Mouse (Mus musculus) liver, embryonic 14.5 days (tissue): ENCODE data around the gene Creb1. TPM values are rescaled to one million over a fixed set of nuclear protein-coding genes. Genes with fewer than 3 reads are reported as not detected.

Experiments used
- ATAC-seq: fragments of 200-750 bp; cut with Nextera tagmentation; 2 replicates; pipeline ENCODE4 v1.8.0; 2017; ENCODE audit warnings: moderate number of reproducible peaks, mild to moderate bottlenecking, moderate library complexity; ENCODE audit not compliant: insufficient read depth
- DNase-seq, 3 experiments: peaks; one replicate each; pipeline ENCODE4 v3.0.0-alpha.2; 2012 to 2013; ENCODE audit warnings: low read depth in 3 of 3, low spot score in 3 of 3
- H3K27ac ChIP-seq: fragments of 300-500 bp; sonication (generic); 2 replicates; pipeline ENCODE4 v1.5.1; 2014; ENCODE audit warnings: moderate library complexity, mild to moderate bottlenecking, control low read depth, inconsistent platforms
- H3K27me3 ChIP-seq: fragments of 300-500 bp; sonication (generic); 2 replicates; pipeline ENCODE4 v1.6.1; 2014; ENCODE audit warnings: mild to moderate bottlenecking, low read length, moderate library complexity; ENCODE audit not compliant: control insufficient read depth, insufficient read depth
- H3K36me3 ChIP-seq: fragments of 300-500 bp; sonication (generic); replicated peaks from 2 replicates; pipeline ENCODE4 v1.6.1; 2014; ENCODE audit warnings: low read depth; ENCODE audit not compliant: control insufficient read depth, insufficient read depth
- H3K4me1 ChIP-seq, 2 experiments: fragments of 200-500 bp in 1 of 2; fragments of 300-500 bp in 1 of 2; sonication (generic) in 1 of 2; replicated peaks; 2 replicates each; pipeline ENCODE4 v1.6.1; 2012 to 2014; ENCODE audit warnings: antibody characterized with exemption in 1 of 2, inconsistent platforms in 1 of 2, low read length in 1 of 2; ENCODE audit not compliant: control insufficient read depth in 2 of 2, insufficient read depth in 2 of 2
- H3K4me2 ChIP-seq: fragments of 300-500 bp; sonication (generic); 2 replicates; pipeline ENCODE4 v1.6.1; 2014; ENCODE audit warnings: low read depth, mild to moderate bottlenecking, control low read depth, moderate library complexity
- H3K4me3 ChIP-seq, 2 experiments: fragments of 200-500 bp in 1 of 2; fragments of 300-500 bp in 1 of 2; sonication (generic) in 1 of 2; 2 replicates each; pipeline ENCODE4 v1.5.1; 2012 to 2014; ENCODE audit warnings: low read depth in 2 of 2, low read length in 2 of 2, mild to moderate bottlenecking in 2 of 2, control low read depth in 1 of 2, inconsistent platforms in 1 of 2, moderate library complexity in 1 of 2; ENCODE audit not compliant: insufficient read depth in 1 of 2
- H3K9ac ChIP-seq: fragments of 300-500 bp; sonication (generic); replicated peaks from 2 replicates; pipeline ENCODE4 v1.6.1; 2014; ENCODE audit warnings: mild to moderate bottlenecking, control low read depth, moderate library complexity
- H3K9me3 ChIP-seq: fragments of 300-500 bp; sonication (generic); 2 replicates; pipeline ENCODE4 v1.6.1; 2016; ENCODE audit warnings: low read length, mixed read lengths; ENCODE audit not compliant: control insufficient read depth
- CTCF ChIP-seq: IDR thresholded peaks from 2 replicates; pipeline ENCODE4 v1.5.1; 2016; ENCODE audit warnings: antibody characterized with exemption, low read depth, control low read depth
- EP300 ChIP-seq: IDR thresholded peaks from 2 replicates; pipeline ENCODE4 v1.6.1; 2016; ENCODE audit warnings: antibody characterized with exemption, low read depth
- WGBS: fragments of 180-500 bp; shearing (Covaris S2); extraction: QIAGEN DNeasy Blood & Tissue Kit; methylation state at CpG from one replicate; pipeline ENCODE4 v1.1.7; 2014; ENCODE audit not compliant: insufficient replicate concordance; 5-methylcytosine and 5-hydroxymethylcytosine counted together
- polyA plus RNA-seq, 2 experiments: library from polyadenylated mRNA; depleted of rRNA in 1 of 2; stranded (reverse) in 1 of 2; unstranded in 1 of 2; fragments of >200 nt; fragmentation: Nextera tagmentation in 1 of 2; extraction: Ambion mirVana in 1 of 2; gene quantifications; 2 replicates each; pipeline versions ENCODE4 v1.2.1 to v1.2.3; 2012 to 2014

Creb1 gene
- polyA plus RNA-seq, 2 experiments = 4.9 to 12.6 TPM

DNA sequence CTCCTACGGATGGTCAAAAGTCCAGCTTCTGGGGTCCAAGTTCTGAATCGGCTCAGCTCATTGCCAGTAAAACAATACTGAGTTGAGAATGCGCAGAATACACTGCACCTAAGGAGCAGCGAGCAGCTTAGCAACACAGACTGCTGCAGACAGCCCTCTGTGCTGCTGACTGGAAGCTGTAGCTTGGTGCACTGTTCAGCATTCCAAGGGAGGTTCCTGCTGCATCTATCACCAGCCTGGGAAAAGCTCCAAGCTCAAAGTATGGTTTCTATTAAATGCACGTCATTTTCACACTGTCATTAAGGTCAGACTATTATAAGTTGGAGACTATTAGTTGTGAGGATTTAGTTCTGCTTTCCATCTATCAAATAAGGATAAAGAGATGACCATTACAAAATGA, 88.7 kb downstream of the Creb1 start:
- no peak overlapping the region for H3K4me3 ChIP-seq
- peaks cover 3 to 7% of the 10 kb centered on the region in 2 experiments; a peak in 3 of 4 replicates for H3K4me1 ChIP-seq
- TF ChIP-seq EP300 = no peak
- no peak for TF ChIP-seq CTCF
- H3K9ac ChIP-seq = no peak overlapping the region
- H3K9me3 ChIP-seq = no peaks in the 10 kb centered on the region
- no peak overlapping the region for H3K27ac ChIP-seq
- no peaks in the 10 kb centered on the region for H3K27me3 ChIP-seq
- DNase-seq (no peak), ATAC-seq (no peak)
- H3K4me2 ChIP-seq = no peak overlapping the region
- no peaks in the 10 kb centered on the region for H3K36me3 ChIP-seq
- 78% methylated on average over 5 of the region's 5 CpGs for WGBS

DNA sequence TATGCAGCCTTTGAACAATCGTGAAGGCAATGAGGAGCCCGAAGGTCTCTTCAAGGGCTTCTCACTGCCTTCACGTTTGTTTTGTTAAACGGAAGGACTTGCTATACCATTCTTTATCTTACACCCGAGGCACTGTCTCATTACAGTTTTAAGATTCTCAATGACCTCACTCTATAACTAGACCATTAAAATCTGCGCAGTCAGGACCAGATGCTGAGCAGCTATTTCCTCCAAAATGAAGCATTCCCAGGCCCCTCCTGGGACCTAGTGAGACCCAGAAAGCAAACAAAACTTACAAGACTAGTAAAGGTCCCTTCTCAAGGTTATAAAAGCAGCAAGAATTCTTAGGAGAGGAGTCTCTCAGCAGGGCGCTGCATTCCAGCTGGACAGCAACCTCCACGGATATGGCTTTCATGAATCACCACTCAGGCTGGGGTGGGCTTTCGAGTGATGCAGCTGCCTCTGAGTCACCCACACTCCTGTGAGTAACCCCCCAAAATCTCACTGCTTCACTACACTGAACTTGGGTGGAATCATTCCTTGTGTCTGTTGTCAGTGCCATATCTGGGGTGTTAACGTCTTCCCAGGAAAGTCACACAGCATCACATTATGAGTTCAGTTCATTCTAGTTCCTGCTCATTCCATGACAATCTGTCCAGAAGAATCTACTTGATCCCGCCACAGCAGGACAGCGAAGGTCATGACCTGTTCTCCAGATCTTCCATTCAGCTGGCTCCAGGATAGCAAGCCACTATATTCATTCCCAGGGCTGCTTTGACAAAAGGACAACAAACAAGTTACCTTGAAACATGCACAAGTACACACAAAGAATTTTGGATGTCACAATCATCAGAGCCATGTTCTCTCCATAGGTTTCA, 91.4 kb downstream of the Creb1 start:
- Histone ChIP-seq H3K4me2 (no peak overlapping the region), H3K4me1 (no peaks in the 10 kb centered on the region), H3K9me3 (no peaks in the 10 kb centered on the region), H3K36me3 (no peaks in the 10 kb centered on the region), H3K27me3 (no peaks in the 10 kb centered on the region), H3K9ac (no peak overlapping the region), H3K27ac (no peak overlapping the region), H3K4me3 (no peak overlapping the region)
- DNase-seq = no peak
- ATAC-seq = no peak
- 63% methylated on average over 12 of the region's 12 CpGs for WGBS
- no peak for TF ChIP-seq EP300
- no peak for TF ChIP-seq CTCF

DNA sequence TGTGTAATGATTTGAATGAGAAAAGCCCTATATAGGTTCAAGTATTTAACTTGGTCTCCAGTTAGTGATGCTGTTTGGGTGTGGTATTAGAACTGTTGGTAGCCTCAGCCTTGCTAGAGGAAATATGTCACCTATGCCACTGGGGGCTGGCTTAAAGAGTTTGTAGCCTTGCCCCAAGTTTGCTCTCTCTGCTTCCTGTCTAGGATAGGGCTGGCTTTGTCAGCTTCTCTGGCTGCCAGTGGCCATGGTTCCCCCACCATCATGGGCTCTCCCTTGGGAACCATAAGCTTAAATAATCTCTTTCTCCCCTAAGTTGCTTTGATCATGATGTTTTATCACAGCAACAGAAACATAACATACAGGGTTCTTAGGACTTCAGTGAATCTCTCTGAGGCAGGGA, 92.8 kb downstream of the Creb1 start:
- DNase-seq = no peak
- no peaks in the 10 kb centered on the region for H3K36me3 ChIP-seq
- H3K4me1 ChIP-seq = no peaks in the 10 kb centered on the region
- H3K4me2 ChIP-seq = no peak overlapping the region
- H3K27me3 ChIP-seq = no peaks in the 10 kb centered on the region
- H3K4me3 ChIP-seq = no peak overlapping the region
- H3K9me3 ChIP-seq = no peaks in the 10 kb centered on the region
- no peak for TF ChIP-seq EP300
- no peak for TF ChIP-seq CTCF
- H3K9ac ChIP-seq = no peak overlapping the region
- H3K27ac ChIP-seq = no peak overlapping the region
- ATAC-seq = no peak

DNA sequence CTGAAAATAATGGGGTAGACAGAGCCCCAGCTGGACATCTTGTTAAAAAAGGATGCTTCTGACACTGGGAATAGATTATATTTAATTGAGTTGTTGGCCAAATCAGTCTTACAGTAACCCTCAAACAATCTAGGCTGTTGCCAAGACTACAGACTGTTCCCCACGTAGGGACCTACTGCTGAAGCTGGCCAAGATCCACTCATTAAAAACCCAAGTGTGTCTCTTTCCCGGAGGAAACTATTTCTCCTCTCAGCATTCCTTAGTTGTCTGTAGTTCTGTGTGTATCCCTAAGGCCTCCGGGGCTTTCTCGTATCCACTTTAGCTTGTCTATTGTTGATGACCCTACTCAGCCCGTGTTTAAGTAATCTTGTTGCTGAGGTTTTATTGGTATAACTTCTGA, 99.1 kb downstream of the Creb1 start:
- peaks cover 5% of the 10 kb centered on the region in 2 experiments for H3K4me1 ChIP-seq
- 61% methylated on average over 5 of the region's 5 CpGs for WGBS
- H3K4me2 ChIP-seq = no peak overlapping the region
- H3K9ac ChIP-seq = no peak overlapping the region
- ATAC-seq = no peak
- DNase-seq = no peak
- no peaks in the 10 kb centered on the region for H3K9me3 ChIP-seq
- TF ChIP-seq CTCF = no peak
- no peak for TF ChIP-seq EP300
- no peaks in the 10 kb centered on the region for H3K36me3 ChIP-seq
- no peaks in the 10 kb centered on the region for H3K27me3 ChIP-seq
- H3K27ac ChIP-seq = no peak overlapping the region
- no peak overlapping the region for H3K4me3 ChIP-seq

DNA sequence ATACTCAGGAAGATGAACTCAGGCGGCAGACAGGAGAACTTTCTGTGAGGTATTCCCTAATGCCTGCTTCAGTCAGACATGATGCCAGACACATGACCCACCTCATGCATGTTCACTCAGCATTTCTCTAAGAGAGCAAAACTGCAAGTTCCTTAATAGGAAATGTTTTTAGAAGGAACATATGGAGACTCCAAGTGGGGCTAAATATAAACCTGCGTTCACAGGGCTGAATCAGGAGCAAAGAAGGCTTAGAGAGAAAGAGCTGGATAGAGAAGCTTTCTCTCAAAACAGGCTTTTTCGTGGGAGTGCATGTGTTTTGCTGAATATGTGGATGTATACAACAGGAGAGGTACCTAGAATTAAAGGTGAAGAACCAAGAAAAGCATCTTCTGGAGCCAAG, 100.8 kb downstream of the Creb1 start:
- H3K4me2 ChIP-seq = no peak overlapping the region
- H3K9me3 ChIP-seq = no peaks in the 10 kb centered on the region
- DNase-seq (no peak), ATAC-seq (no peak)
- H3K4me1 ChIP-seq = peaks cover 5 to 6% of the 10 kb centered on the region in 2 experiments
- H3K9ac ChIP-seq = no peak overlapping the region
- TF ChIP-seq CTCF (no peak), EP300 (no peak)
- no peaks in the 10 kb centered on the region for H3K36me3 ChIP-seq
- WGBS = 54% methylated on average over 3 of the region's 3 CpGs
- H3K27ac ChIP-seq = no peak overlapping the region
- no peak overlapping the region for H3K4me3 ChIP-seq
- H3K27me3 ChIP-seq = no peaks in the 10 kb centered on the region
